Mouse (Mus musculus): ENCODE measurements at regions not wholly inside any gene's neighbourhood (a gene's known extent, or its start where the extent isn't known, plus 50 kb on each side); places are given as distances from the start of the nearest gene placed in this dataset.

DNA sequence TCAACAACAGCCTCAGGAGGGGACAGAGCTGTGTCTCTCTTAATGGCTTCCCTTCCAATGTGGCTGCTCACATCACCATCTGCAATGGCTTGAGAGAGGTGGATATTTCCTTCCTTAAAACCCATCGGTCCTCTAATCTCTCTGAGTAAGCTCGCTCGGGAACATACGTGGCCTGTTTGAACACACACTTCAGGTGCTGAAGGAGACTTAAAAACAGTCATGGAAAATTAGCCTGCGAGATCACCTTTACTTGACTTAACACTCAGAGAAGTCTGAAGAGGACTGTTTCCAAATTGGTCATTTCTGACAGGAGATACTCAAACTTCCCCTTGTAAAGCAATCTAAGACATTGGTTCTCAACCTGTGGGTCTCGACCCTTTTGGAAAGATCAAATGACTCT, 83.0 kb downstream of the Vegfa start:
- Histone ChIP-seq H3K9ac (ENCODE audit: low read length) (no peak overlapping the region), H3K27ac (ENCODE audit: low read depth, low read length) (no peak overlapping the region), H3K27me3 (ENCODE audit: control insufficient read depth, insufficient read depth, low read length) (no peaks in the 10 kb centered on the region), H3K36me3 (ENCODE audit: control insufficient read depth, insufficient read depth, low read length) (no peaks in the 10 kb centered on the region), H3K4me2 (ENCODE audit: low read depth) (no peak overlapping the region), H3K9me3 (ENCODE audit: control insufficient read depth, low read length) (no peaks in the 10 kb centered on the region), H3K4me1 (ENCODE audit: control insufficient read depth, insufficient read depth, low read length) (no peaks in the 10 kb centered on the region), H3K4me3 (ENCODE audit: low read depth, low read length) (no peak overlapping the region)
- WGBS: 81% methylated on average over 6 of the region's 6 CpGs
- DNase-seq (ENCODE audit: low spot score): no peak
- no peak for ATAC-seq (ENCODE audit: insufficient read depth, low FRiP score, low TSS enrichment)

DNA sequence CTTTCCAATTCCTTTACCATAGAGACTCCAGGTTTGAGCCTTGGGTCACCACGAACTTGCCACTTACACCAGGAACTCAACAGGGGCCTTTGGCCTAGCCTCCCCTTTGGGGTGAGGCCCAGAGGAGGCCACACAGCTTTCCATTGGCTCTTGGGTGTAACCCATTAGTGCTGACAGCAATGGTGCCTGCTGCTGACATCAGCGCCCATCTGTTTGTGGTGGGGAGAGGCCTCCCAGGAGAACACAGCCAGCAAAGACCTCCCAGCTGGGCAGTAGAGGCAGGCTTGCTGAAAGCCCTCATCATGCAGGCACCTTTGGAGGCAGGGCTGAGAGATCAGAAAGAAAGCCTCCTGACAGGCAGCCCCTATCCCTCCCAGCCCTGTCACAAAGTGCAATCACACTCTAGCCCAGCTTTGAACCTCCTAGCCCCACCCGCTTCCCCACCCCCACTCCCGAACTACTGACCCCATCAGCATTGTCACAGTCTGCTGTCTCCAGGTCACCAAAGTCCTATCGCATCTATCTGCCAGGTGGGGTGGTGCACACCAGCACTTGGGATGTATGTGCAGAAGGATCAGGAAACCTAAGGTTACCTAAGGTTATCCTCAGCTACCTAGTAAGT, 83.7 kb downstream of the Vegfa start:
- H3K4me3 ChIP-seq (ENCODE audit: low read depth, low read length): no peak overlapping the region
- no peak overlapping the region for H3K4me2 ChIP-seq (ENCODE audit: low read depth)
- no peak overlapping the region for H3K9ac ChIP-seq (ENCODE audit: low read length)
- 46% methylated on average over 5 of the region's 5 CpGs for WGBS
- no peaks in the 10 kb centered on the region for H3K27me3 ChIP-seq (ENCODE audit: control insufficient read depth, insufficient read depth, low read length)
- H3K4me1 ChIP-seq (ENCODE audit: control insufficient read depth, insufficient read depth, low read length): no peaks in the 10 kb centered on the region
- no peak for ATAC-seq (ENCODE audit: insufficient read depth, low FRiP score, low TSS enrichment)
- DNase-seq (ENCODE audit: low spot score): no peak
- H3K36me3 ChIP-seq (ENCODE audit: control insufficient read depth, insufficient read depth, low read length): no peaks in the 10 kb centered on the region
- H3K27ac ChIP-seq (ENCODE audit: low read depth, low read length): no peak overlapping the region
- no peaks in the 10 kb centered on the region for H3K9me3 ChIP-seq (ENCODE audit: control insufficient read depth, low read length)

DNA sequence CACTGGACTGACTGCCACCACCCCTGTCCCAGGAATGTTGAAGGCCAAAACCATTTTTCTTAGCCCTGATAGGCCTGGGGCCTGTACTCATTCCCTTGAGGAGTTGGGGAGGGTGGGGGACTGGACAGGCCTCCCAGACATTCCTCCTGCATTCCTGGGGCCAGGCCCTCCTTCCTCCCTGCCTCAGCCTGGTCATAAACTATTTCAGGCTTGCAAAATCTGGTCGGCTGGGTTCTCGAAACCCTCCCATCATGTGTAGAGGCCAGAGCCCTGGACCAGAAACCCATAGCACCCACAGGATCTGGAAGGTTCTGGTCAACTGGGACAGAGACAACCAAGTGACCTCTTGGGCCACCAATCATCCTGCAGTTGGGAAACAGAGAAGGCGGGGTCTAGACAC, 87.2 kb downstream of the Vegfa start:
- Histone ChIP-seq H3K9me3 (ENCODE audit: control insufficient read depth, low read length) (no peaks in the 10 kb centered on the region), H3K4me2 (ENCODE audit: low read depth) (no peak overlapping the region), H3K9ac (ENCODE audit: low read length) (no peak overlapping the region), H3K27ac (ENCODE audit: low read depth, low read length) (no peak overlapping the region), H3K27me3 (ENCODE audit: control insufficient read depth, insufficient read depth, low read length) (no peaks in the 10 kb centered on the region), H3K36me3 (ENCODE audit: control insufficient read depth, insufficient read depth, low read length) (no peaks in the 10 kb centered on the region), H3K4me1 (ENCODE audit: control insufficient read depth, insufficient read depth, low read length) (no peaks in the 10 kb centered on the region), H3K4me3 (ENCODE audit: low read depth, low read length) (no peak overlapping the region)
- DNase-seq (ENCODE audit: low spot score): no peak
- ATAC-seq (ENCODE audit: insufficient read depth, low FRiP score, low TSS enrichment): no peak
- 77% methylated on average over 3 of the region's 3 CpGs for WGBS

DNA sequence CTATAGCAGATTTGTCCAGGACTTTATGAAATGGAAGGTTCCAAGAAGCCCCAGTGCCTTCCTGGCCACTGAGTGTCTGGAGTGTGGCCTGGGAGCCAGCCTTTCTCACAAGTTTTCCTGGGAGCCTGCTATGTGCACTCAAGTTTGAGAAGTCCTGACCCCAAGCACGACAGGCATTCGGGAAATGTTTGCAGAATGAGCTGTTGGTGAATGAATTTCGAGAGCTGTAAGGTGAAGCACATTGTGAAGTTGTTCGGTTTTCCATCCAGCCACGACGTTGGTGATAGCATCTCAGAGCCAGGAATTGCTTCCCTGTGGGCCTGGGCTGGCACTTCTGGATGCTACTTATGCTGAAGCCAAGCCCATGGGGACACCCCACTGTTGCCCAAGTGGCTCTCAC, 88.9 kb downstream of the Vegfa start:
- Histone ChIP-seq H3K9ac (ENCODE audit: low read length) (no peak overlapping the region), H3K36me3 (ENCODE audit: control insufficient read depth, insufficient read depth, low read length) (no peaks in the 10 kb centered on the region), H3K27ac (ENCODE audit: low read depth, low read length) (no peak overlapping the region), H3K4me2 (ENCODE audit: low read depth) (no peak overlapping the region), H3K27me3 (ENCODE audit: control insufficient read depth, insufficient read depth, low read length) (no peaks in the 10 kb centered on the region), H3K9me3 (ENCODE audit: control insufficient read depth, low read length) (no peaks in the 10 kb centered on the region), H3K4me3 (ENCODE audit: low read depth, low read length) (no peak overlapping the region), H3K4me1 (ENCODE audit: control insufficient read depth, insufficient read depth, low read length) (no peaks in the 10 kb centered on the region)
- DNase-seq (ENCODE audit: low spot score) (no peak), ATAC-seq (ENCODE audit: insufficient read depth, low FRiP score, low TSS enrichment) (no peak)
- WGBS: 81% methylated on average over 6 of the region's 6 CpGs

DNA sequence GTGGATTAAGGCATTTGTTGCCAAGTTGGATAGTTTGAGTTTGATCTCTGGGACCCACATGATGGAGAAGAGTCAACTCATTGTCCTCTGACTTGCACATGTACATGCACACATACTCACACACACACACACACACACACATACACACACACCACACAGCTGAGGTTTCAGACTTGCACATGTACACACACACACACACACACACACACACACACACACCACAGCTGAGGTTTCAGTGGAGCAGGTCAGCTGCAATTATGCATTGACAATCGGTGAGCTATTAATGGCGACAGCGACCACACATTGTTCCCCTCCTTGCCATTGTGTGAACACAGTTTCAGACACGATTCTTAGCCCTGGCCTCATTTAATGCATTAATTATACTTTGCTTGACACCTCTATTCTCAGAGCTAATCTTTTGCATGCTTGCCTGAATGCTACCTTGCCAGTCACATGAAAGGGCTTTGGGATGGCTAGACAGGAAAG, 90.2 kb downstream of the Vegfa start:
- Histone ChIP-seq H3K9ac (ENCODE audit: low read length) (no peak overlapping the region), H3K4me3 (ENCODE audit: low read depth, low read length) (no peak overlapping the region), H3K4me2 (ENCODE audit: low read depth) (no peak overlapping the region), H3K27me3 (ENCODE audit: control insufficient read depth, insufficient read depth, low read length) (no peaks in the 10 kb centered on the region), H3K36me3 (ENCODE audit: control insufficient read depth, insufficient read depth, low read length) (no peaks in the 10 kb centered on the region), H3K27ac (ENCODE audit: low read depth, low read length) (no peak overlapping the region), H3K4me1 (ENCODE audit: control insufficient read depth, insufficient read depth, low read length) (no peaks in the 10 kb centered on the region), H3K9me3 (ENCODE audit: control insufficient read depth, low read length) (no peaks in the 10 kb centered on the region)
- DNase-seq (ENCODE audit: low spot score): no peak
- no peak for ATAC-seq (ENCODE audit: insufficient read depth, low FRiP score, low TSS enrichment)
- WGBS: 40% methylated on average over 4 of the region's 4 CpGs

DNA sequence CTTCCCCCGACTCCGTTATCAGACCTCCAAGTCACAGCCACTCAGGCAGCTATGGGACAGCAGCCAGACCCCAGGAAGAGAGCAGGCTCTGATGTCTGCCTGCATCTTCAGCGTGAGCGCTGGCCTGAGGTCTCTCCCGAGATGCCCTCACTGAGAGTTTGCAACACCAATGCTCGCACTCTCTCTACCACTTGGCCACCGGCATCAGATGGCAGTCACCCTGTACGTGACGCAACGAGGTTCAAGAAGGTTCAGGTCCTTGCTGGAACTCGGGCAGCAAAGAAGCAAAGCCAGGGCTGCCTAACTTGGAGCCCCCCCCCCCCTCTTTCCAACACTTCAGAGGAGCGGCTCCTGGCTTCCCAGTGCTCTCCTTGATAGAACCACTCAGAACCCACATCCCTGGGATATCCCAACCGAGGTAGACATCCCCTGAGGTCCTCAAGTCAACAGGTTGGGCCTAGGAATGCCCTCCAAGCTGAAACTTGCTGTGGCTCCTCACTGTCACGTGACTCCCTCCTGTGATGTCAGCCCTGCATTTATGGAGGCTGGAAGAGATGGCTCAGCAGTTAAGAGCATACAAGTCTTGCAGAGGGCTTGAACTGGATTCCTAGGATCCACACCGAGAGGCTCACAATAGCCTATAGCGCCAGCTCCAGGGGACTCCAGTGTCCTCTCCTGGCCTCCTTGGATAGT, 91.9 kb downstream of the Vegfa start:
- Histone ChIP-seq H3K27me3 (ENCODE audit: control insufficient read depth, insufficient read depth, low read length) (no peaks in the 10 kb centered on the region), H3K4me2 (ENCODE audit: low read depth) (no peak overlapping the region), H3K27ac (ENCODE audit: low read depth, low read length) (no peak overlapping the region), H3K9ac (ENCODE audit: low read length) (no peak overlapping the region), H3K36me3 (ENCODE audit: control insufficient read depth, insufficient read depth, low read length) (no peaks in the 10 kb centered on the region), H3K4me1 (ENCODE audit: control insufficient read depth, insufficient read depth, low read length) (peaks cover 6% of the 10 kb centered on the region; the same call in 1 of the 2 replicates), H3K9me3 (ENCODE audit: control insufficient read depth, low read length) (no peaks in the 10 kb centered on the region), H3K4me3 (ENCODE audit: low read depth, low read length) (no peak overlapping the region)
- ATAC-seq (ENCODE audit: insufficient read depth, low FRiP score, low TSS enrichment) (no peak), DNase-seq (ENCODE audit: low spot score) (no peak)
- 88% methylated on average over 16 of the region's 16 CpGs for WGBS

DNA sequence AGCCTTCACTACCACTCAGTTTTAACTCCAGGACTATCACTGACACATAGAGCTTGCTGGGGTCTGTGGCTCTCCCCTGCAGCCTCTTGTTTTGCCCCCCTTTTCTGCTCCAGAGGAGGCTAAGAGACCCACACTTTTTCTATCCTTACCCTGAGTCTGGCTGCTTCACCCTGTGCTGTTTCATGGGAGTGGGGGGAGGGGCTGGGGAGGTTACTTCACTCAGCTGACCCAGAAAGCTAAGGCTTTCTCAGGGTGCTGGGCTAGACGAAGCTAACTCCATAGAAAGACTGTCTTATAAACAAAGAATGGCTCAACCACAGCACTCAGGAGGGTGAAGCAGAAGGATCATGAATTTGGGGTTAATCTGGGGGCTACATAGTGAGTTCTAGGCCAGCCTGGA, 93.9 kb downstream of the Vegfa start:
- DNase-seq (ENCODE audit: low spot score) (no peak), ATAC-seq (ENCODE audit: insufficient read depth, low FRiP score, low TSS enrichment) (no peak)
- H3K36me3 ChIP-seq (ENCODE audit: control insufficient read depth, insufficient read depth, low read length): no peaks in the 10 kb centered on the region
- WGBS: 37% methylated on average over 1 of the region's 1 CpGs
- no peak overlapping the region for H3K27ac ChIP-seq (ENCODE audit: low read depth, low read length)
- peaks cover 6% of the 10 kb centered on the region; the same call in 1 of the 2 replicates for H3K4me1 ChIP-seq (ENCODE audit: control insufficient read depth, insufficient read depth, low read length)
- no peak overlapping the region for H3K4me2 ChIP-seq (ENCODE audit: low read depth)
- no peak overlapping the region for H3K9ac ChIP-seq (ENCODE audit: low read length)
- H3K9me3 ChIP-seq (ENCODE audit: control insufficient read depth, low read length): no peaks in the 10 kb centered on the region
- H3K4me3 ChIP-seq (ENCODE audit: low read depth, low read length): no peak overlapping the region
- no peaks in the 10 kb centered on the region for H3K27me3 ChIP-seq (ENCODE audit: control insufficient read depth, insufficient read depth, low read length)

DNA sequence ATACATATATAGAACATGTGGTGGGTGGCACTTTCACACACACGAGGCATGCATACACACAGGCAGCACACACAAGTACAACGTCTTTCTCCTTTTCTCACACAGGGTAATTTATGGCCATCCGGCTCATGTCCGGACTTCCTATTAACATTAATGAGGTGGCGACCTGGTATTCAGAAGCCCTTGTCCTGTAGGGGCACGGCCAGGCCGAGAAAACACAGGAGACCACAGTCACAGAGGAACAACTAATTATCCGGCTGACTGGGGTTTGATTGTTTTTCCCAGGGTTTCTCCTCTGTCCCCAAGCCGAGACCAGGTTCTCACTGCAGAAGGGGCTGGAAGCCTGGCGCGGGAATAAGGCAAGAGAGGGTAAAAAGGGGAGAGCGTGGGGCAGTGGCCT, 95.6 kb downstream of the Vegfa start:
- no peak overlapping the region for H3K9ac ChIP-seq (ENCODE audit: low read length)
- ATAC-seq (ENCODE audit: insufficient read depth, low FRiP score, low TSS enrichment): no peak
- DNase-seq (ENCODE audit: low spot score): no peak
- WGBS: 14% methylated on average over 12 of the region's 12 CpGs
- no peak overlapping the region for H3K27ac ChIP-seq (ENCODE audit: low read depth, low read length)
- no peaks in the 10 kb centered on the region for H3K27me3 ChIP-seq (ENCODE audit: control insufficient read depth, insufficient read depth, low read length)
- no peaks in the 10 kb centered on the region for H3K36me3 ChIP-seq (ENCODE audit: control insufficient read depth, insufficient read depth, low read length)
- H3K4me2 ChIP-seq (ENCODE audit: low read depth): no peak overlapping the region
- H3K4me3 ChIP-seq (ENCODE audit: low read depth, low read length): no peak overlapping the region
- H3K9me3 ChIP-seq (ENCODE audit: control insufficient read depth, low read length): no peaks in the 10 kb centered on the region
- H3K4me1 ChIP-seq (ENCODE audit: control insufficient read depth, insufficient read depth, low read length): peaks cover 6% of the 10 kb centered on the region; the same call in 1 of the 2 replicates

DNA sequence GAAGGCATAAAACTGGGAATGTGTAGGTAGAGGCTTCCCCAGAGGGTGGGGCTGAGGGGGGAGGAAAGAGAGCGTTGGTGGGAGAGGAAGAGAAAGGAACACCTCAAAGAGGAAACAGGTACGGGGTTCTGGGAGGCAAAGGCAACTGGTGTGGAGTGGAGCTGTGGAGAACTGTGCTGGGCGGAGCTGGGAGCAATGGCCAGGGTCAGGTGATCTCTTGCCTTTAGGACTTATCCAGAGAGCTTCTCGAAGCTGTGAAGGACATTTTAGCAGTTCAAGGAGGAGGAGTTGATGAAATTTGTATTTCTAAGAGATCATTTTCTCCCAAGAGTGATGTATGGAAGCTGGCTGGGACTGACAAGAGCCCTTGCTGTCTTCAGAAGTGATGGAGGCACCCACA, 96.9 kb downstream of the Vegfa start:
- 85% methylated on average over 4 of the region's 4 CpGs for WGBS
- ATAC-seq (ENCODE audit: insufficient read depth, low FRiP score, low TSS enrichment) (no peak), DNase-seq (ENCODE audit: low spot score) (no peak)
- Histone ChIP-seq H3K9ac (ENCODE audit: low read length) (no peak overlapping the region), H3K27ac (ENCODE audit: low read depth, low read length) (no peak overlapping the region), H3K4me3 (ENCODE audit: low read depth, low read length) (no peak overlapping the region), H3K4me1 (ENCODE audit: control insufficient read depth, insufficient read depth, low read length) (peaks cover 10% of the 10 kb centered on the region), H3K27me3 (ENCODE audit: control insufficient read depth, insufficient read depth, low read length) (no peaks in the 10 kb centered on the region), H3K36me3 (ENCODE audit: control insufficient read depth, insufficient read depth, low read length) (no peaks in the 10 kb centered on the region), H3K4me2 (ENCODE audit: low read depth) (no peak overlapping the region), H3K9me3 (ENCODE audit: control insufficient read depth, low read length) (no peaks in the 10 kb centered on the region)
